Mouse (Mus musculus) inflammation-experienced regulatory T-cells, adult 6 months (primary cell): ENCODE results near the gene 1810030O07Rik. TPM values are rescaled to one million over a fixed set of nuclear protein-coding genes. Genes with fewer than 3 reads are reported as not detected.
"Not testable (repeated sequence)": the region's sequence is repeated elsewhere in the genome, so short reads cannot be mapped to it uniquely, and the experiment has no call there.

Experiments
- ATAC-seq: one replicate; pipeline ENCODE4 v1.8.0; 2017
- polyA plus RNA-seq, 3 experiments: library from polyadenylated mRNA; unstranded; fragments of 100-300 nt; shearing (Covaris generic); gene quantifications; one replicate each; pipeline ENCODE4 v1.2.1; 2017

1810030O07Rik gene
- 10 to 100 TPM; 53.7 to 66.6 (median 54.6) TPM for polyA plus RNA-seq

DNA sequence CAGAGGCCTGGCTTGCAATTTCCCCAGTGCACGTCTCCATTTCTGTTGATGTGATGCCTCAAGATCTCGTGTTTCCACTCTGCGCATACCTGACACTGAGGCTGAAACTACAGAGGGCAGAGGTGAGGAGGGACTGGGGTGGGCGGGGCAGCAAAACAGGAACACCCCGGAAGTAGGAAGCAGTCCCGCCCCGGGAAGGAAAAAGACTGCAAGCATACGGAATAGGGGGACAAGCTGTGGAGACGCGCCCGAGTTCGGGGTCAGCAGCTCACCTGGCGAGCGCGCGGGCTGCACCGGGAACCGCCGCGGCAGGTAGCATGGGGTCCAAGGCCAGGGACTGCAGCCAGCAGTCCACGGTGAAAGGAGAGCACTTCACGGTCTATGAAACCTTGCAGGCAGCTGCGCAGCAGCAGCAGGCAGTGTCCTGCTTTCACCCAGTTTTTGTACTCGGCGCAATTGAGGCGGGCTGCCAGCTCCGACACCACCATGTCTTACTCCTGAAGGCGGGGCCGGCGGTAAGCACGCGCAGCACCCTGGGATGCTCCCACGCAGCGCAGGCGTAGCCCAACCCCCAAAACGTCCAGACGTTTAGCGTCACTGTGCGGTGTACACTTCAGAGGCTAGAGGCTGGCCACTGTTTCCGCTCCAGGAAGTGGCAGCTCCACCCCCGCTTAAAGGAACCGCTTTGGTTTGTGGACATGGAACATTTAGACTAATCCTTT, at the start of gene 1810030O07Rik:
Gene 1810030O07Rik (minus strand): TSS at position 615 of the 722 bp plus-strand sequence.
- ATAC-seq = peak; percentile 95

DNA sequence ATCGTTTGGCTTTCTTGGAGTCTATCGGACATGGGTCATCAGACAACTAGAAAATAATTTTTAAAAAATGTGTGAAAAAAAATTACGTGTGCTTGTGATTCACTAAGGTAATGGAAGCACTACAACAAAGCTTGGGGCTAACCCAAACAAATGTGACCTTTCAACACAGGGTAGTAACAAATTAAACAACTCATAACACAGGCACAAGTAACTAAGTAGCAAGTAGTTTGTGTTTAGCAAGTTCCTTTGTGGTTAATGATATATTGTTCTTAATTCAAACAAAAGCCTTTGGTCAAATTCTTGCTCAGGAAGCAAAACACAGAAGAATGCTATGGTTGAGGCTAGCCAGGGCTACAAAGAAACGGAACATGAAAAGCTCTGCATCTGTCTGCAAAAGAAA, 42.6 kb upstream of the 1810030O07Rik start:
- no peak for ATAC-seq

DNA sequence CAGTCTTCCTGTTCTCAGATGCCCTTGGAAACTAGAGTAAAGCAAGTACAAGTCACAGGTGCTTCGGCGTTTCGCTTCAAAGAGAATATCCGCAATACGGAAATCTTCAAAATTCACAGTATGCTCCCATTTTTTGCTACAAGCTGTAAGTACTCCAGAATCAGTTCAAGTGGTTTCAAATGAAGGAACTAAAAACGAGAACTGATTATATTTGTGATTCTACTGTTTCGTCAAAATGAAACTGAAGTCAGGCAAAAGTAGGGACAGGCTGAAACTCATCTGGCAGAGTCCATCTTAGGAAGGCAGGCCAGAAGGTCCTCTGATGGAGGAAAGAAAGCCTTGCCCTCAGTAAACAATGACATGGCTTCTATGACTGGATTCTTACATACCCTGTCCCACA, 40.3 kb upstream of the 1810030O07Rik start:
- no peak for ATAC-seq

DNA sequence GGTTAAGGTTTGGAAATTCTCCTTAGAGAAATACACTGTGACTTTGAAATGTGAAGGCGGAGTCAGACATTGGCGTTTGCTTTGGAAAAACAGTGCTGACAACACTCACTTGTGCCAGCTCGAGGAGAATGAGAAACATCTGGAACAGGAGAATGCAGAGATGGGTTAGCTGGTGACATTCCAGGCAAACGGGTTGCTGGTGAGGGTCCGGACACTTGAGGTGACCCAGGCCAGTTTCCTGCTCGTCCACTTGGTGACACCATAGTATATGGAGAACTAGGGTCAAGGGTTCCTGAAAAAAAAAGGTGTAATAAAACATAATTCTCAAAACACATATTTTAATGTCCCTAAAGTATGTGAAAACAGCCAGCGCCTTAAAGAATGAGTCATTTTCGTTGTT, 13.4 kb upstream of the 1810030O07Rik start:
- no peak for ATAC-seq

DNA sequence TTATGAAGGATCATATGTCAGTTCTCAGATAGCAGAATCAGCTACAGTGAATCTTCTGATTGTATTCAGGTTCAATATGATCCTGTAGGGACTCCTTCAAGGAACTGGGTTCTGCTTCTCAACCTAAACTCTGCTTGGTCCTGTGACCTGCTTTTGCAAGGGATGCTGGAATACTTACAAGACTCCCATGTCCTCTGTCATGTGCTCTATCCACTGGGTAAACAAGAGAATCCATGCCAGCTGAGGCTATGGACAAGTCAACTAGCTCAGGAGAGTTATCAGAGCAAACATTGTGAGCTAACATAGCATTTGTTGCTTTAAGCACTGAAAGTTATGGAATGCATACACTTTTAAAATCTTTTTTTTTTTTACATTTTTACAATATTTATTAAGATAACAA, 12.6 kb upstream of the 1810030O07Rik start:
- no peak for ATAC-seq

DNA sequence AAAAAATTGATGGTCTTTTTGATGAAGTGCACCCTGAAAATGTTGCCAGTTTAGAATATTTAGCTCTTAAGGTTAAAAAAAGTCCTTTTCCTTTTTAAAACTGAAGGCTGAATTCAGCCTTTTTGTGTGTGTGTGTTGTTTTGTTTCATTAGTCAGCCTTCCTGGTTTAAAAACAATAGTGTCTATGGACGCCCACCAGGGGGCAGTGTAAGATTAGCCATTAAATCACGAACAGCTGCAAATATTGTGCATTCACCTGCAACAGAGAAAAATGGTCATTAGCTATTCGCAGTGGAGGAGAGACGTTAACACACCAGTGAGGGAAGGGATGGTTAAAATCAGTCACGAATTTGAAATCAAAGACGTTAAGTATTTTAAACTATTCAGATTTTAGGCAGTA, 3.9 kb upstream of the 1810030O07Rik start:
- ATAC-seq = no peak

DNA sequence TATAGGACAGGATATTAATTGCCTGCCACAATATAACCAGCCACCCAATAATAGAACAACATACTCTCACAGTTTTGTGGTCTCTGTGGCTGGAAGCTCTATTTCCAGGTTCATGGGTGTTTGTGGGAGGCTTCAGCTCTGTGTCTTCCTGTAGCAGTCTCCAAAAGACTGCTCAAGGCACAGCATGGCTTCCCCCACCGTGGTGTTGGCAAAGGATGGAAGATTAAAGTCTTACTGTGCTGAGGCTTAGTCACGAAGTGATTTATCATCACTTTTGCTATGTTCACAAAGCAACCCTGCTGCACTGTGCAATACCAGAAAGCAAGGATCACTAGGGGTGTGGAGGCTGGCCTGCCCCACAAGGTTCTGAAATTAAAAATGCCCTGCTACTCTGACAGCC, 19.6 kb downstream of the 1810030O07Rik start:
- ATAC-seq = no peak

DNA sequence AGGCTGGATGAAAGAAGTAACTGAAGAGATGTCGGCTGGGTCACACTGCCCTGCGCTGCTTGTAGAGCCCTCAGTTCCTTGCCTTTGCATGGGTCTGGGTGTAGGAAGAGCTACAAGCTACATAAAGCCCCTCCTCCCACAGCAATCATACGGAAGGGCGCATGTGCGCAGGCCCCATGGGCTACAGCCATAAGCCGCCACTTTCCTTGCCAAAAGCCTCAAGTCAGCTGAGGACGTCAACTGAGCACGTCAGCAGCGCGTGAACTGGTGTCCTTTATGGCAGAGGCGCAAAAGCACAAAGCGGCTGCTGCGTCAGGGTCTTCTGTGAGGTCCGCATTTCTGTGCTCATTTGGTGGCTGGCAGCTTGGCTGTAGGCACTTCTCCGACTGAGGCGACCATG, 21.6 kb downstream of the 1810030O07Rik start:
- no peak for ATAC-seq

DNA sequence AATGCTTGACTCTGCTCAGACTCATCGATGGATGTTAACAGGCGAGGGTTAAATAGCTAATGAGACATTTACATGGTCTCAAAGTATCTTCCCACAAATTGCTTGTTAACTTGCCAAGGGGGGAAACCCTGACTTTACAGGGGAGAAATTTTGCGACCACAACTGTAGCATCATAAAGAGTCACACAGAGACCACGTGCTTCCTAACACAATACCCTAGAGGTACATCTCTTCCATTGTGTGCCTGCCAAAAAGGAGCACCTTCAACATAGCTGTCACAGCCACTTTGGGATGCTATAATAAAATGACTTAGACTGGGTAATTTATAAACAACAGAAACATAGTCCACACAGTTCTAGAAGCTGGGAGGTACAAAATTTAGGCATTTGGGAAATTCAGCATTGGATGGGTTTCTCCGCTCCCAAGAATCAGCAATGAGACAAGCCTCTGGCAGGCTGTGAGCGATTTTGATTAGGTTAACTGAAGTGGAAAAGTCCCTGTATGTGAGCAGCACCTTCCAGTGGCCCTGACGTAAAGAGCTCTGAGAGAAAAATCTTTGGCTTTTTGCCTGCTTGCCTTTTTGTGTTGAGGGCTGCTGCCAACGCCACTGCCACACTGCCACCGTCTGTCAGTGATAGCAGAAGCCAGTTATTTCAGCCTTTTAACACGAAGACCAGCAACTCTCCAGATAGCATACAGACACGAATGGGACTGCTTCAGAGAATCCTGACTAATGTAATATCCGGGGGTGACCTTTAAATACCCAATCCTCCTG, 27.8 kb downstream of the 1810030O07Rik start:
- ATAC-seq = no peak

DNA sequence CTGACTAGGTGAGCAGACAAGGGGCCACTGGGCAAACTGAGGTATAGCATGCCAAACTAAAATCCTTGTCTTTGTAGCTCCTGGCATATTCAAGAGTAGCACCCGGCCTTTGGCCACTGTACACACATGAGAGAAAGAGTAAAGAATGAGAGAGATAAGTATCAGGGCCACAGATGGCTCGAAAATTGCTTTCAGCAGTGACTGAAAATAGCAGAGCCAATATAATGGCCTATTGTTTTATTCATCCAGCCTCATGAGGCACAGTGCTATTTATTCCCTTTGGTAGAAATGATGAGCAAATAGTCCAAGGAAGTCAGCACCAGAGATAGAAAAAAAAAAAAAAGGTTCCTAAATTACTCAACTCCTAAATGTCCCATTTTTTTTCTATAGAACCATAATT, 28.5 kb downstream of the 1810030O07Rik start:
- no peak for ATAC-seq

DNA sequence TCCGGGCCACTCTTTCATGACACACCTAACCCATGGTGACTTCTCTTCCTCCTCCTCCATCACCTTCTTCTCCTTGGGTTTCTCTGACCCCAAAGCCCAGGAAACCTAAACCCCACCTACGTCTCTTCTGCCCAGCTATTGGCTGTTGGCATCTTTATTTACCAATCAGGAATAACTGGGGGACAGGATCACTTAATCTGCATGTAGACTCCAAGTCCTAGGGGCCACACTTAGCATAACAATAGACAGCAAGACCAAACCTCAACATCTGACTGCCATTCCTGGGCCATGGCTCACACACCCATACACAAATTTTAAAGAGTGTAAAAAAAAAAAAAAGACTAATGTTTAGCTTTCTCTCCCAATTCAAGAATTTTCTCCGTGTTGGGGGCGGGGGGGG, 48.3 kb downstream of the 1810030O07Rik start:
- no peak for ATAC-seq

DNA sequence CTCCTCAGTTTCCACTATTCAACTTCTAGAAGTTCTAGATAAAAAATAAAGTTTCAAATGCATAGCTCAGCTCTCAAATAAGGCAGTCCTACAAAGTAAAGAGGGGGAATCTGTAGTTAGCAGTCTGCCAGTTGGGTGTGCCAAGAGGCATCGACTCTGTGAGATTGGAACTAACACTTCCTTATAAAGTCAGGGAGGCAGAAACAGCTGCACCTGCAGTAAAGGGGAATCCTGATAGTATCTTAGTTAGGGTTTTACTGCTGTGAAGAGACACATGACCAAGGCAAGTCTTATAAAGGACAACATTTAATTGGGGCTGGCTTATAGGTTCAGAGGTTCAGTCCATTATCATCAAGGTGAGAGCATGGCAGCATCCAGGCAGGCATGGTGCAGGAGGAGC, 61.1 kb downstream of the 1810030O07Rik start:
- not testable (repeated sequence) for ATAC-seq

DNA sequence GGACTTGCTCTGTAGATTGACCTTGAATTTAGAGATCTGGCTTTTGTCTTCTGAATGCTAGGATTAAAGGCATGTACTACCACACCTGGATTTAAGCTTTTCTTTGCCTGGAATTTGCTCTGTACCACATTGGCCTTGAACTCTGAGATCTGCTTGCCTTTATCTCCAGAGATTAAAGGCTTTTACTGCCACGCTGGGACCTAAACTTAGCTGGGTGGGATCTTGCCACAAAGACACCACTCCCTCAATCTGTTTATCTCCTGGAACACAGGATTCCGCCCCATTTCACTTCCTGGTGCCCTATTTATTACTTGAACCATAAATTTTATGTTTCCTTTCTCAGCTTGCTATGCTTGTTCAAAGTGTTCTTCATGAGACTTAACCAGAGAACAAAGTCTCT, 62.3 kb downstream of the 1810030O07Rik start:
- ATAC-seq = no peak

DNA sequence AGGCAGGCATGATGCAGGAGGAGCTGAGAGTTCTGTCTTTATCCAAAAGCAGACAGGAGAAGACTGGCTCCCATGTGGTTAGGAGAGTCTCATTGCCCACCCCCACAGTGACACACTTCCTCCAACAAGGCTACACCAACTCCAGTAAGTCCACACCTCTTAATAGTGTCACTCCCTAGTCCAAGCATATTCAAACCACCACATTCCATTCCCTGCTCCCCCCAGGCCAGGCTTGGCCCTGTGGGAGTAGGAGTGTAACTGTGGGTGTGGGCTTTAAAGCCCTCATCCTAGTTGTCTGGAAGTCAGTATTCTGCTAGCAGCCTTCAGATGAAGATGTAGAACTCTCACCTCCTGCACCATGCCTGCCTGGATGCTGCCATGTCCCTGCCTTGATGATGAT, 62.9 kb downstream of the 1810030O07Rik start:
- ATAC-seq = not testable (repeated sequence)

Other genes starting within 250 kb of the 1810030O07Rik start
- 10 to 100 TPM; 64.5 to 73.0 (median 68.4) TPM for gene Atp6ap2, start 85.9 kb downstream of the 1810030O07Rik start, polyA plus RNA-seq
- 10 to 100 TPM; 10.8 to 11.8 (median 11.1) TPM for gene Med14, start 88.4 kb upstream of the 1810030O07Rik start, polyA plus RNA-seq